24 mouse cellular contexts compared by ENCODE assay signal in the genomic region with DNA sequence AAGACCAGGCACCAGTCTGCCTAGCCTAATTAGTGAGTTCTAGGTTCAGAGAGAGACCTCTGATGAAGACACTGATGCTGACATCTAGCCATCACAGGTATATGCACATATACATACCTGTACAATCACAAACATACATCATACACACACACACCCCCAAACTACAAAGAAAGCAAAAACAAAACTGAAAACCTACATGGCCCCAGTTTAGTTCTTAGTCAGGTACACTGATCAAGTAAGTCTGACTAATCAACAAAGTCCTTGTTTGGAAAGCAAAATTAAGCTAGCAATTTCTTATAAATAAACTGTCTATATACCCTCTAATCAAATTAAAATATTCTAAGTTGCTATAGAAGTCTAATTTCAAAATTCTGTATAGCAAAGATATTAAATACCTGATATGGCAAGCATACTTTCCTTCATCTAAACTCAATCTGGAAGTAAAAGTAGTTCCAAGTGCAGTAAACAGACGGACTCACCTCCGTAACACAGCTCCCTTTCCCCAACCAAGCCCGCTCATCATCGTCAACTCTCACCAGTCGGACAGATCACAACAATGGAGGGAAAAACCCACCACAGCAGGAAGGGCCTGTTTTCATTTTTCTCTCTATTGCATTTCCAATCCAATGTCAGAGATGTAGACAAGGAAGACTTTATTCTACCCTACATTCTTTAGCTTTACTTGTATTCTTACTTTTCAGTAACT. TPM values are rescaled to one million over a fixed set of nuclear protein-coding genes. Genes with fewer than 3 reads are reported as not detected.
DNase-seq lines count a peak whose midpoint lies in the region; ATAC-seq and TF ChIP-seq lines count a peak whose summit lies in the region.
"Had no signal": no experiment of that assay in that cellular context is flagged by ENCODE, and none has a peak within 500 bp of the region (broad histone marks: within the 10 kb centered on the region; RNA-seq: fewer than 3 reads in every experiment).

No protein-coding gene starts in this region.

- no peaks in the 10 kb centered on the region for H3K36me3 ChIP-seq in forebrain, embryonic 13.5 days (ENCODE audit: poor library complexity, severe bottlenecking)
- no peaks in the 10 kb centered on the region for H3K36me3 ChIP-seq in forebrain, embryonic 11.5 days (ENCODE audit: control insufficient read depth, insufficient read depth, low read length)
- H3K36me3 ChIP-seq in kidney, embryonic 15.5 days = no peaks in the 10 kb centered on the region
- H3K36me3 ChIP-seq: liver, embryonic 13.5 days; neural tube, embryonic 12.5 days had no signal

- peak overlapping the region; percentile 32 for H3K4me2 ChIP-seq in forebrain, embryonic 13.5 days
- H3K4me2 ChIP-seq in forebrain, embryonic 11.5 days (ENCODE audit: low read depth, low read length, severe bottlenecking) = no peak overlapping the region
- no peak overlapping the region for H3K4me2 ChIP-seq in kidney, embryonic 15.5 days
- H3K4me2 ChIP-seq: heart, embryonic 12.5 days; liver, embryonic 13.5 days; lung, embryonic 14.5 days had no signal

- H3K27ac ChIP-seq in forebrain, embryonic 13.5 days = no peak overlapping the region
- no peak overlapping the region for H3K27ac ChIP-seq in forebrain, embryonic 11.5 days (ENCODE audit: low read depth, low read length)
- no peak overlapping the region for H3K27ac ChIP-seq in left cerebral cortex, adult 2 months
- H3K27ac ChIP-seq in kidney, embryonic 15.5 days = no peak overlapping the region
- H3K27ac ChIP-seq: embryonic facial prominence, embryonic 10.5 days; gastrocnemius, adult 2 months; liver, embryonic 13.5 days; macrophage; neural tube, embryonic 12.5 days had no signal

- intact Hi-C loops in left cerebral cortex, adult 2 months (cut with DNase I) = loop anchor here (5.0 kb wide), 2 partner anchors 163 to 387 kb away; partner anchors contain the start of gene Gpr85
- intact Hi-C loops in left cerebral cortex, postnatal 14 days (cut with DNase I) = loop anchor here (5.0 kb wide), 2 partner anchors 67 to 163 kb away; partner anchors contain the start of genes Gpr85 and Tmem168

- 72% methylated on average over 5 of the region's 5 CpGs for WGBS in forebrain, embryonic 13.5 days
- 89% methylated on average over 5 of the region's 5 CpGs for WGBS in forebrain, embryonic 11.5 days
- WGBS in kidney, embryonic 15.5 days = 88% methylated on average over 5 of the region's 5 CpGs

- no peaks in the 10 kb centered on the region for H3K27me3 ChIP-seq in forebrain, embryonic 13.5 days
- H3K27me3 ChIP-seq in forebrain, embryonic 11.5 days (ENCODE audit: control insufficient read depth, insufficient read depth, low read length) = no peaks in the 10 kb centered on the region
- H3K27me3 ChIP-seq in kidney, embryonic 15.5 days = no peaks in the 10 kb centered on the region
- H3K27me3 ChIP-seq: heart, embryonic 12.5 days; liver, embryonic 13.5 days; neural tube, embryonic 12.5 days had no signal

- DNase-seq in forebrain, embryonic 11.5 days (ENCODE audit: low spot score) = no peak
- no peak for DNase-seq in left cerebral cortex, adult 2 months (ENCODE audit: extremely low spot score in 1 of 2, low spot score in 2 of 2)
- DNase-seq in left cerebral cortex, postnatal 14 days (ENCODE audit: low spot score in 2 of 2) = no peak
- peak; percentile 22 for DNase-seq in CD4-positive, CD25-positive, alpha-beta regulatory T cell, adult 2 months (ENCODE audit: low read depth, low spot score)
- DNase-seq in induced T-regulatory cell, adult 2 months (ENCODE audit: low read depth) = peak; percentile 64
- no peak for DNase-seq in ovary, postnatal 14 days (ENCODE audit: low spot score)
- DNase-seq: adrenal gland, adult 2 months; cerebellum, adult 8-10 months; gastrocnemius, adult 2 months; heart, postnatal 14 days; kidney, adult 8-10 months; kidney, postnatal 4 days; layer of hippocampus, adult 9-11 months; liver, embryonic 13.5 days; lung, embryonic 14.5 days; retina, postnatal 1 day; right cerebral cortex, postnatal 4 days; thymus, adult 2 months had no signal

- no peak overlapping the region for H3K9ac ChIP-seq in forebrain, embryonic 13.5 days
- no peak overlapping the region for H3K9ac ChIP-seq in forebrain, embryonic 11.5 days (ENCODE audit: low read length)
- H3K9ac ChIP-seq in kidney, embryonic 15.5 days = no peak overlapping the region
- H3K9ac ChIP-seq: heart, embryonic 12.5 days; liver, embryonic 13.5 days; lung, embryonic 14.5 days; neural tube, embryonic 12.5 days had no signal

- peaks cover 23% of the 10 kb centered on the region for H3K4me1 ChIP-seq in forebrain, embryonic 13.5 days
- H3K4me1 ChIP-seq in forebrain, embryonic 11.5 days (replicated peaks; ENCODE audit: control insufficient read depth, insufficient read depth, low read length) = no peaks in the 10 kb centered on the region
- 0 out of 2 replicates have a peak, but pooled peaks cover 2% of the 10 kb centered on the region for H3K4me1 ChIP-seq in kidney, embryonic 15.5 days

- H3K4me3 ChIP-seq in forebrain, embryonic 13.5 days = no peak overlapping the region; the same call in 1 of the 2 replicates
- H3K4me3 ChIP-seq in forebrain, embryonic 11.5 days (ENCODE audit: low read depth, low read length) = no peak overlapping the region
- peak overlapping the region; percentile 95 for H3K4me3 ChIP-seq in left cerebral cortex, adult 2 months
- H3K4me3 ChIP-seq in kidney, embryonic 15.5 days (replicated peaks) = no peak overlapping the region
- H3K4me3 ChIP-seq: embryonic facial prominence, embryonic 10.5 days; gastrocnemius, adult 2 months; heart, embryonic 12.5 days; liver, embryonic 13.5 days; neural tube, embryonic 12.5 days had no signal

- TF ChIP-seq CTCF in left cerebral cortex, adult 2 months (IDR thresholded peaks at IDR 0.05) = no peak

- ATAC-seq in forebrain, embryonic 13.5 days = no peak
- ATAC-seq in forebrain, embryonic 11.5 days (replicated peaks; ENCODE audit: low FRiP score) = no peak
- ATAC-seq in kidney, embryonic 15.5 days (replicated peaks; ENCODE audit: low FRiP score) = no peak

- H3K9me3 ChIP-seq in forebrain, embryonic 13.5 days (replicated peaks) = no peaks in the 10 kb centered on the region
- no peaks in the 10 kb centered on the region for H3K9me3 ChIP-seq in forebrain, embryonic 11.5 days (ENCODE audit: control insufficient read depth, low read length)
- no peaks in the 10 kb centered on the region for H3K9me3 ChIP-seq in kidney, embryonic 15.5 days (replicated peaks)
- H3K9me3 ChIP-seq: embryonic facial prominence, embryonic 10.5 days; heart, embryonic 12.5 days; liver, embryonic 13.5 days; neural tube, embryonic 12.5 days had no signal

RNA-seq across cellular contexts. Expression of gene Bmt2, which starts 3.0 kb away (rescaled TPM):
- polyA plus RNA-seq in forebrain, embryonic 13.5 days (2015; fragmentation: Nextera tagmentation; extraction: Ambion mirVana) = 24.2 and 24.3 TPM in 2 replicates
- 24.4 and 29.1 TPM in 2 replicates for polyA plus RNA-seq in forebrain, embryonic 11.5 days (2014; fragmentation: Nextera tagmentation; extraction: Ambion mirVana)
- 10 to 100 TPM; 25.6 to 26.4 TPM for total RNA-seq in left cerebral cortex, adult 2 months (2021)
- total RNA-seq in left cerebral cortex, postnatal 14 days (2021) = 10 to 100 TPM; 25.7 to 27.9 TPM
- 17.8 and 18.6 TPM in 2 replicates for polyA plus RNA-seq in kidney, embryonic 15.5 days (2015; fragmentation: Nextera tagmentation; extraction: Ambion mirVana)

Comparison
In these comparisons a context has a peak if more than half of its experiments do, and no peak if none do; other contexts are left out.
1. DNase-seq: peak in CD4-positive, CD25-positive, alpha-beta regulatory T cell, adult 2 months (single experiment) and induced T-regulatory cell, adult 2 months (single experiment); none in forebrain, embryonic 11.5 days (single experiment), left cerebral cortex, adult 2 months (0 of 2), left cerebral cortex, postnatal 14 days (0 of 2) and ovary, postnatal 14 days (single experiment).